Mouse (Mus musculus): ENCODE data around the gene Cpxm2. TPM values are rescaled to one million over a fixed set of nuclear protein-coding genes. Genes with fewer than 3 reads are reported as not detected.

The Cpxm2 gene
- polyA plus RNA-seq, 2 experiments = 0.04 TPM; not detected in 1

- TF ChIP-seq CTCF (IDR thresholded peaks at IDR 0.05; ENCODE audit: low read depth) (no peak), EP300 (IDR thresholded peaks at IDR 0.05; ENCODE audit: low read depth) (no peak)
- Histone ChIP-seq H3K27me3 (ENCODE audit: control insufficient read depth, insufficient read depth, low read length) (no peaks in the 10 kb centered on the region), H3K27ac (no peak overlapping the region), H3K36me3 (replicated peaks; ENCODE audit: control insufficient read depth, insufficient read depth, low read depth) (no peaks in the 10 kb centered on the region), H3K4me3 (ENCODE audit: insufficient read depth in 1 of 2, low read depth in 2 of 2, low read length in 2 of 2) (no peak overlapping the region), H3K9ac (replicated peaks) (no peak overlapping the region), H3K4me1 (replicated peaks; ENCODE audit: control insufficient read depth in 2 of 2, insufficient read depth in 2 of 2, low read length in 1 of 2) (no peaks in the 10 kb centered on the region), H3K9me3 (ENCODE audit: control insufficient read depth, low read length) (no peaks in the 10 kb centered on the region), H3K4me2 (ENCODE audit: low read depth) (no peak overlapping the region)
- ATAC-seq (ENCODE audit: insufficient read depth) (no peak), DNase-seq (ENCODE audit: low read depth in 3 of 3, low spot score in 3 of 3) (no peak)
- WGBS (ENCODE audit: insufficient replicate concordance) = 72% methylated on average over 7 of the region's 7 CpGs
These were observed 145.5 kb downstream of the Cpxm2 start for GRCm38 (mm10) chr7:132009002-132009401.

GRCm38 (mm10) chr7:132005996-132006696, 148.4 kb downstream of the Cpxm2 start:
- H3K4me3 ChIP-seq (ENCODE audit: insufficient read depth in 1 of 2, low read depth in 2 of 2, low read length in 2 of 2) = no peak overlapping the region
- DNase-seq (ENCODE audit: low read depth in 3 of 3, low spot score in 3 of 3) (no peak), ATAC-seq (ENCODE audit: insufficient read depth) (no peak)
- no peak for TF ChIP-seq CTCF (IDR thresholded peaks at IDR 0.05; ENCODE audit: low read depth)
- no peak for TF ChIP-seq EP300 (IDR thresholded peaks at IDR 0.05; ENCODE audit: low read depth)
- H3K27ac ChIP-seq = no peak overlapping the region
- H3K9ac ChIP-seq (replicated peaks) = no peak overlapping the region
- H3K36me3 ChIP-seq (replicated peaks; ENCODE audit: control insufficient read depth, insufficient read depth, low read depth) = no peaks in the 10 kb centered on the region
- H3K27me3 ChIP-seq (ENCODE audit: control insufficient read depth, insufficient read depth, low read length) = no peaks in the 10 kb centered on the region
- H3K4me2 ChIP-seq (ENCODE audit: low read depth) = no peak overlapping the region
- no peaks in the 10 kb centered on the region for H3K9me3 ChIP-seq (ENCODE audit: control insufficient read depth, low read length)
- 59% methylated on average over 14 of the region's 14 CpGs for WGBS (ENCODE audit: insufficient replicate concordance)
- no peaks in the 10 kb centered on the region for H3K4me1 ChIP-seq (replicated peaks; ENCODE audit: control insufficient read depth in 2 of 2, insufficient read depth in 2 of 2, low read length in 1 of 2)

- no peaks in the 10 kb centered on the region for H3K36me3 ChIP-seq (replicated peaks; ENCODE audit: control insufficient read depth, insufficient read depth, low read depth)
- H3K27me3 ChIP-seq (ENCODE audit: control insufficient read depth, insufficient read depth, low read length) = no peaks in the 10 kb centered on the region
- DNase-seq (ENCODE audit: low read depth in 3 of 3, low spot score in 3 of 3) (no peak), ATAC-seq (ENCODE audit: insufficient read depth) (no peak)
- no peak overlapping the region for H3K9ac ChIP-seq (replicated peaks)
- H3K4me1 ChIP-seq (replicated peaks; ENCODE audit: control insufficient read depth in 2 of 2, insufficient read depth in 2 of 2, low read length in 1 of 2) = no peaks in the 10 kb centered on the region
- no peak overlapping the region for H3K4me3 ChIP-seq (ENCODE audit: insufficient read depth in 1 of 2, low read depth in 2 of 2, low read length in 2 of 2)
- no peak overlapping the region for H3K27ac ChIP-seq
- TF ChIP-seq EP300 (IDR thresholded peaks at IDR 0.05; ENCODE audit: low read depth) = no peak
- TF ChIP-seq CTCF (IDR thresholded peaks at IDR 0.05; ENCODE audit: low read depth) = no peak
- 55% methylated on average over 3 of the region's 3 CpGs for WGBS (ENCODE audit: insufficient replicate concordance)
- H3K9me3 ChIP-seq (ENCODE audit: control insufficient read depth, low read length) = no peaks in the 10 kb centered on the region
- H3K4me2 ChIP-seq (ENCODE audit: low read depth) = no peak overlapping the region
These were observed 161.7 kb downstream of the Cpxm2 start for GRCm38 (mm10) chr7:131992873-131993272.

GRCm38 (mm10) chr7:131992226-131992625, 162.3 kb downstream of the Cpxm2 start:
- TF ChIP-seq CTCF (IDR thresholded peaks at IDR 0.05; ENCODE audit: low read depth) = no peak
- no peak for TF ChIP-seq EP300 (IDR thresholded peaks at IDR 0.05; ENCODE audit: low read depth)
- 38% methylated on average over 1 of the region's 1 CpGs for WGBS (ENCODE audit: insufficient replicate concordance)

GRCm38 (mm10) chr7:131989056-131989455, 165.5 kb downstream of the Cpxm2 start:
- H3K36me3 ChIP-seq (replicated peaks; ENCODE audit: control insufficient read depth, insufficient read depth, low read depth) = no peaks in the 10 kb centered on the region
- H3K27ac ChIP-seq = no peak overlapping the region
- no peaks in the 10 kb centered on the region for H3K4me1 ChIP-seq (replicated peaks; ENCODE audit: control insufficient read depth in 2 of 2, insufficient read depth in 2 of 2, low read length in 1 of 2)
- no peak for DNase-seq (ENCODE audit: low read depth in 3 of 3, low spot score in 3 of 3)
- H3K4me3 ChIP-seq (ENCODE audit: insufficient read depth in 1 of 2, low read depth in 2 of 2, low read length in 2 of 2) = no peak overlapping the region
- H3K9me3 ChIP-seq (ENCODE audit: control insufficient read depth, low read length) = no peaks in the 10 kb centered on the region
- no peaks in the 10 kb centered on the region for H3K27me3 ChIP-seq (ENCODE audit: control insufficient read depth, insufficient read depth, low read length)
- no peak overlapping the region for H3K4me2 ChIP-seq (ENCODE audit: low read depth)
- no peak for ATAC-seq (ENCODE audit: insufficient read depth)
- 15% methylated on average over 6 of the region's 6 CpGs for WGBS (ENCODE audit: insufficient replicate concordance)
- TF ChIP-seq EP300 (IDR thresholded peaks at IDR 0.05; ENCODE audit: low read depth) (no peak), CTCF (IDR thresholded peaks at IDR 0.05; ENCODE audit: low read depth) (no peak)
- H3K9ac ChIP-seq (replicated peaks) = no peak overlapping the region

More at GRCm38 (mm10) chr7:131992226-131992625, 162.3 kb downstream of the Cpxm2 start:
- no peaks in the 10 kb centered on the region for H3K4me1 ChIP-seq (replicated peaks; ENCODE audit: control insufficient read depth in 2 of 2, insufficient read depth in 2 of 2, low read length in 1 of 2)
- no peak overlapping the region for H3K27ac ChIP-seq
- H3K36me3 ChIP-seq (replicated peaks; ENCODE audit: control insufficient read depth, insufficient read depth, low read depth) = no peaks in the 10 kb centered on the region
- no peaks in the 10 kb centered on the region for H3K9me3 ChIP-seq (ENCODE audit: control insufficient read depth, low read length)
- no peak overlapping the region for H3K4me2 ChIP-seq (ENCODE audit: low read depth)
- no peak overlapping the region for H3K4me3 ChIP-seq (ENCODE audit: insufficient read depth in 1 of 2, low read depth in 2 of 2, low read length in 2 of 2)
- DNase-seq (ENCODE audit: low read depth in 3 of 3, low spot score in 3 of 3) (no peak), ATAC-seq (ENCODE audit: insufficient read depth) (no peak)
- no peak overlapping the region for H3K9ac ChIP-seq (replicated peaks)
- H3K27me3 ChIP-seq (ENCODE audit: control insufficient read depth, insufficient read depth, low read length) = no peaks in the 10 kb centered on the region

Other genes with a start within 250 kb of the Cpxm2 start
- gene Gpr26, start 188.3 kb downstream of the Cpxm2 start, polyA plus RNA-seq (2012; rRNA removed) = 0.01 TPM in 1 of 2 replicates, not detected in the other
- not detected in 2 replicates for gene Gpr26, start 188.3 kb downstream of the Cpxm2 start, polyA plus RNA-seq (2014; fragmentation: Nextera tagmentation; extraction: Ambion mirVana)
- 2.1 and 2.4 TPM in 2 replicates for gene Chst15, start 162.5 kb upstream of the Cpxm2 start, polyA plus RNA-seq (2012; rRNA removed)
- gene Chst15, start 162.5 kb upstream of the Cpxm2 start, polyA plus RNA-seq (2014; fragmentation: Nextera tagmentation; extraction: Ambion mirVana) = 2.6 and 2.7 TPM in 2 replicates